ENCODE assay signal across 8 mouse cellular contexts in the genomic region with DNA sequence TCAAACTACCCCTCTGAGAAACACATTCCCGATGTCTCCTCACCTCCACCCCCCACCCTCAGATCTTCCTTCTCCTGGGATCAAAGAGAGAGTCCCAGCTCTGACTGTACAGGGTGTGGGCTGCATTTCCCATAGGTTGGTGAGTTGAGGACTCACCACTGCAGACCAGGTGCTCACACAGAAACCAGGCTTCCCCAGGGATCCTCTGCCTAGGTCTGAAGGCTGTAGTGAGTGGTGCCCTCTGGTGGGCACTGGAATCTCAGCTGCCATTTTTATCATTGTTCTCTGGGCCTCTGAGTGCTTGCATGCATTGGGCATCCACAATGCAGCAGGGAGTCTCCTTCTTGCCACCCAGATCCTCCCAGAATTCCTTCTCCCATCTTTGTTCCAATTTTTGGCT. TPM values are rescaled to one million over a fixed set of nuclear protein-coding genes. Genes with fewer than 3 reads are reported as not detected.
A peak's percentile ranks its signal among the peaks of the same experiment; 100 is the strongest.
DNase-seq lines count a peak whose midpoint lies in the region; ATAC-seq lines count a peak whose summit lies in the region.

No protein-coding gene starts in this region.

- H3K36me3 ChIP-seq in midbrain, embryonic 11.5 days (ENCODE audit: control insufficient read depth, insufficient read depth, low read length) = no peaks in the 10 kb centered on the region
- no peaks in the 10 kb centered on the region for H3K36me3 ChIP-seq in midbrain, embryonic 15.5 days (replicated peaks)
- H3K36me3 ChIP-seq in forebrain, embryonic 12.5 days (replicated peaks) = no peaks in the 10 kb centered on the region
- H3K36me3 ChIP-seq in hindbrain, embryonic 16.5 days (ENCODE audit: control insufficient read depth, insufficient read depth, low read length) = no peaks in the 10 kb centered on the region
- H3K36me3 ChIP-seq in neural tube, embryonic 13.5 days = no peaks in the 10 kb centered on the region

- no peak overlapping the region for H3K4me3 ChIP-seq in midbrain, embryonic 11.5 days (ENCODE audit: low read depth, low read length)
- no peak overlapping the region for H3K4me3 ChIP-seq in midbrain, embryonic 15.5 days
- H3K4me3 ChIP-seq in forebrain, embryonic 12.5 days (replicated peaks) = no peak overlapping the region
- H3K4me3 ChIP-seq in hindbrain, embryonic 16.5 days (ENCODE audit: low read length) = no peak overlapping the region
- no peak overlapping the region for H3K4me3 ChIP-seq in neural tube, embryonic 13.5 days

- peak; percentile 57; the same call in 1 of the 2 replicates for ATAC-seq in midbrain, embryonic 11.5 days (ENCODE audit: low FRiP score)
- ATAC-seq in midbrain, embryonic 15.5 days (replicated peaks) = no peak; the same call in 1 of the 2 replicates
- ATAC-seq in forebrain, embryonic 12.5 days (ENCODE audit: low FRiP score) = peak; percentile 64; the same call in 1 of the 2 replicates
- ATAC-seq in hindbrain, embryonic 16.5 days = 0 out of 2 replicates have a peak, but pooled peaks have one; percentile 10
- ATAC-seq in neural tube, embryonic 13.5 days (ENCODE audit: low read depth) = peak; percentile 38; the same call in 1 of the 2 replicates

- no peaks in the 10 kb centered on the region for H3K9me3 ChIP-seq in midbrain, embryonic 11.5 days (ENCODE audit: control insufficient read depth, low read length)
- no peaks in the 10 kb centered on the region for H3K9me3 ChIP-seq in midbrain, embryonic 15.5 days
- no peaks in the 10 kb centered on the region for H3K9me3 ChIP-seq in forebrain, embryonic 12.5 days
- H3K9me3 ChIP-seq in hindbrain, embryonic 16.5 days (ENCODE audit: control insufficient read depth, low read length) = no peaks in the 10 kb centered on the region
- no peaks in the 10 kb centered on the region for H3K9me3 ChIP-seq in neural tube, embryonic 13.5 days

- intact Hi-C loops in left cerebral cortex, postnatal 4 days (cut with DNase I) = no loop called here

- no peaks in the 10 kb centered on the region for H3K4me1 ChIP-seq in midbrain, embryonic 11.5 days (ENCODE audit: control insufficient read depth, insufficient read depth, low read length)
- peaks cover 9% of the 10 kb centered on the region for H3K4me1 ChIP-seq in midbrain, embryonic 15.5 days
- no peaks in the 10 kb centered on the region for H3K4me1 ChIP-seq in forebrain, embryonic 12.5 days
- peaks cover 20% of the 10 kb centered on the region for H3K4me1 ChIP-seq in hindbrain, embryonic 16.5 days (ENCODE audit: control insufficient read depth, insufficient read depth, low read depth, low read length)
- peaks cover 23% of the 10 kb centered on the region for H3K4me1 ChIP-seq in neural tube, embryonic 13.5 days (replicated peaks)

- peak; percentile 90 for DNase-seq in midbrain, embryonic 11.5 days (ENCODE audit: low spot score, missing footprints)
- peak; percentile 85 for DNase-seq in brain, adult 2 months (ENCODE audit: low read depth, low spot score)
- DNase-seq in left cerebral cortex, postnatal 4 days = peak; percentile 68
- peak; percentile 87 for DNase-seq in thymus, postnatal 4 days

- H3K9ac ChIP-seq in midbrain, embryonic 11.5 days (ENCODE audit: low read length) = no peak overlapping the region
- H3K9ac ChIP-seq in midbrain, embryonic 15.5 days = no peak overlapping the region
- no peak overlapping the region for H3K9ac ChIP-seq in forebrain, embryonic 12.5 days
- no peak overlapping the region for H3K9ac ChIP-seq in hindbrain, embryonic 16.5 days (ENCODE audit: low read depth, low read length)
- H3K9ac ChIP-seq in neural tube, embryonic 13.5 days = no peak overlapping the region

- H3K4me2 ChIP-seq in midbrain, embryonic 11.5 days = no peak overlapping the region
- H3K4me2 ChIP-seq in midbrain, embryonic 15.5 days = no peak overlapping the region
- H3K4me2 ChIP-seq in forebrain, embryonic 12.5 days = no peak overlapping the region
- no peak overlapping the region for H3K4me2 ChIP-seq in hindbrain, embryonic 16.5 days (ENCODE audit: low read length)
- H3K4me2 ChIP-seq in neural tube, embryonic 13.5 days = no peak overlapping the region

- H3K27me3 ChIP-seq in midbrain, embryonic 11.5 days (ENCODE audit: control insufficient read depth, insufficient read depth, low read length) = no peaks in the 10 kb centered on the region
- H3K27me3 ChIP-seq in midbrain, embryonic 15.5 days (replicated peaks) = no peaks in the 10 kb centered on the region
- H3K27me3 ChIP-seq in forebrain, embryonic 12.5 days = no peaks in the 10 kb centered on the region
- H3K27me3 ChIP-seq in hindbrain, embryonic 16.5 days (replicated peaks; ENCODE audit: control insufficient read depth, insufficient read depth, low read length) = no peaks in the 10 kb centered on the region
- no peaks in the 10 kb centered on the region for H3K27me3 ChIP-seq in neural tube, embryonic 13.5 days

- H3K27ac ChIP-seq in midbrain, embryonic 11.5 days (ENCODE audit: low read depth, low read length) = no peak overlapping the region
- no peak overlapping the region for H3K27ac ChIP-seq in midbrain, embryonic 15.5 days
- H3K27ac ChIP-seq in forebrain, embryonic 12.5 days = no peak overlapping the region
- peak overlapping the region; percentile 85 for H3K27ac ChIP-seq in hindbrain, embryonic 16.5 days (ENCODE audit: low read depth, low read length)
- no peak overlapping the region for H3K27ac ChIP-seq in neural tube, embryonic 13.5 days (replicated peaks)

- WGBS in midbrain, embryonic 11.5 days = 77% methylated on average over 1 of the region's 1 CpGs
- WGBS in midbrain, embryonic 15.5 days = 79% methylated on average over 1 of the region's 1 CpGs
- WGBS in forebrain, embryonic 12.5 days = 100% methylated on average over 1 of the region's 1 CpGs
- 84% methylated on average over 1 of the region's 1 CpGs for WGBS in hindbrain, embryonic 16.5 days
- 71% methylated on average over 1 of the region's 1 CpGs for WGBS in neural tube, embryonic 13.5 days

RNA-seq across cellular contexts. Expression of a gene that starts 31.5 kb away (rescaled TPM):
- polyA plus RNA-seq in midbrain, embryonic 11.5 days (2014; fragmentation: Nextera tagmentation; extraction: Ambion mirVana) = 0.50 and 0.85 TPM in 2 replicates
- 5.4 and 6.5 TPM in 2 replicates for polyA plus RNA-seq in midbrain, embryonic 15.5 days (2015; fragmentation: Nextera tagmentation; extraction: Ambion mirVana)
- polyA plus RNA-seq in forebrain, embryonic 12.5 days (2016; fragmentation: Nextera tagmentation; extraction: Ambion mirVana) = 0.10 and 0.26 TPM in 2 replicates
- 20.8 and 28.5 TPM in 2 replicates for polyA plus RNA-seq in hindbrain, embryonic 16.5 days (2015; fragmentation: Nextera tagmentation; extraction: Ambion mirVana)
- total RNA-seq in left cerebral cortex, postnatal 4 days (2021) = 10 to 100 TPM; 12.3 to 14.3 TPM
- 2.7 and 3.2 TPM in 2 replicates for polyA plus RNA-seq in neural tube, embryonic 13.5 days (2015; fragmentation: Nextera tagmentation; extraction: Ambion mirVana)

RNA-seq across cellular contexts. Expression of a gene that starts 39.0 kb away (rescaled TPM):
- 88.5 and 95.6 TPM in 2 replicates for polyA plus RNA-seq in midbrain, embryonic 11.5 days (2014; fragmentation: Nextera tagmentation; extraction: Ambion mirVana)
- 58.5 and 60.4 TPM in 2 replicates for polyA plus RNA-seq in midbrain, embryonic 15.5 days (2015; fragmentation: Nextera tagmentation; extraction: Ambion mirVana)
- 75.9 and 78.9 TPM in 2 replicates for polyA plus RNA-seq in forebrain, embryonic 12.5 days (2016; fragmentation: Nextera tagmentation; extraction: Ambion mirVana)
- polyA plus RNA-seq in hindbrain, embryonic 16.5 days (2015; fragmentation: Nextera tagmentation; extraction: Ambion mirVana) = 59.2 and 60.1 TPM in 2 replicates
- total RNA-seq in left cerebral cortex, postnatal 4 days (2021) = 10 to 100 TPM; 44.5 to 48.4 TPM
- polyA plus RNA-seq in neural tube, embryonic 13.5 days (2015; fragmentation: Nextera tagmentation; extraction: Ambion mirVana) = 67.7 and 68.8 TPM in 2 replicates
